Mouse (Mus musculus): ENCODE data around the gene Chd9.
A peak's percentile ranks its signal among the peaks of the same experiment; 100 is the strongest.

Chd9 gene

DNA sequence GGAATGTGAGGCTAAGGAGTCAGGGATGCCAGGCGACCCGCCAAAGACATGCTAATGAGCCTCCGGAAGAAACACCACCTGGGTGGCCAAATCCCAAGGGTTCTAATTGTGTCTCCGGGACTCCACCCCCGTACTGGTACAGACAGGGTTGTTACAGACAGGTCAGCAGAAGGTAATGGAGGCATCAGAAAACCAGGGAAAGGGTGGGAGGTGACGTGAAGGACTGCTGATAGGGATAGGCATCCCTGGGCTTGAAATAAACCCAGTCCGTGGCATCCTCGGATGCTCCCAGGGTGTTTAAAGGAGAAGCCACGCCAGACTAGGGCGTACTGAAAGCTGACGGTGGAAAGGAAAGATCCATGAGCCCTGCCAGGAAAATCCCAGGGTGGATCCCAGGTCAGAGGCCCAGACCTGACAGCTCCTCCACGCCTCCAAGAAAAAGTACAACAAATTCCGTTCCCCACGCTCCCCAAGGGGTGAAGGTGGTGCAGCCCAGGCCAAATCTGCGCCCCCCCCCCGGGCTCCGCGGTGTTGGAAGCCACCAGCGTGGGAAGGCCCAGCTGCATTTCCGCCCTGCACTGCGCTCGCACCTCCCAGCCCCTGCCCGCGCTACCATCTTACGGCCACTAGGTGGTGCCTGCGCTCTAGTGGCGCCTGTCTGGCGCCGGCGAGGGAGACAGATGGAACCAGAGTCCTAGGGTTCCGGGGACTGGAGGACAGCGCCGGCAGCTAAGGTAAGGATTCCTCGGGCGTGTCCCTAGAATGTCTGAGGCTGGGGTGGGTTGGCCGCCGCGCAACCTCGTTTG is at the start of gene Chd9:
TSS of gene Chd9 (plus strand) at position 172 of the 806 bp plus-strand sequence.
- peak; percentile 96 for DNase-seq (ENCODE audit: low spot score)

DNA sequence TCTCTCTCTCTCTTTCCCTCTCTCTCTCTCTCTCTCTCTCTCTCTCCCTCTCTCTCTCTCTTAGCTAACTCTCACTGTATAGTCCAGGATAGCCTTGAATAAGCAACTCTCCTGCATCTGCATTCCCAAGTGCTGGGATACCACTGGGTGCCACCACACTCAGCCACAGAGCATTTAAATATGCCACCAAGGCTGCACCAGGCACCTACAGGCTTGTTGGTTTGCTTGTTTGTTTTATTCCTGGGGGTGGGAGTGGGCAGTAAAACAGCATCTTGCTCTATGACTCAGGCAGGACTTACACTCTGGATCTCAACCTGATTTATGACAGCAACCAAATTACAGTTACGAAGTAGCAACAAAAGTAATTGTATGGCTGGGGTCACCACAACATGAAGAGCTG is 36.5 kb upstream of the Chd9 start:
- no peak for DNase-seq (ENCODE audit: low spot score)

DNA sequence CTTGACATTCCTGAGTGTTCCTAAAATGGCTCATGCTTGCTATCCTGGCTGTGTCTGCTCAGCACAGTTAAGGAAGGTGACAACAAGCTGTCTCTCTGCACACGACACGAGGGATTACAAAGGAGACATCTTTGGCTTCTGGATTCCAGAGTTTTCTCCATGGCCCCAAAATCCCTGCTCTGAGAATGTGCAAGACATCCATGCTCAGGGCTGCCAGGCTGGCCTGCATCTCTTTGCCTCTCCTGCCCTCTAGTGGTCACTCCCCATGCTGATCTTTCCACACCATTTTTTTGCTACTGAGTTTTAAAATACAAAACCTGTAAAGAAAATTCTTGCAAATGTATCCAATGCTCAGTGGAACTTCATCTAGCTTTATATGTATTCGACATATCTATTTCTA is 34.4 kb upstream of the Chd9 start:
- peak; percentile 56 for DNase-seq (ENCODE audit: low spot score)

DNA sequence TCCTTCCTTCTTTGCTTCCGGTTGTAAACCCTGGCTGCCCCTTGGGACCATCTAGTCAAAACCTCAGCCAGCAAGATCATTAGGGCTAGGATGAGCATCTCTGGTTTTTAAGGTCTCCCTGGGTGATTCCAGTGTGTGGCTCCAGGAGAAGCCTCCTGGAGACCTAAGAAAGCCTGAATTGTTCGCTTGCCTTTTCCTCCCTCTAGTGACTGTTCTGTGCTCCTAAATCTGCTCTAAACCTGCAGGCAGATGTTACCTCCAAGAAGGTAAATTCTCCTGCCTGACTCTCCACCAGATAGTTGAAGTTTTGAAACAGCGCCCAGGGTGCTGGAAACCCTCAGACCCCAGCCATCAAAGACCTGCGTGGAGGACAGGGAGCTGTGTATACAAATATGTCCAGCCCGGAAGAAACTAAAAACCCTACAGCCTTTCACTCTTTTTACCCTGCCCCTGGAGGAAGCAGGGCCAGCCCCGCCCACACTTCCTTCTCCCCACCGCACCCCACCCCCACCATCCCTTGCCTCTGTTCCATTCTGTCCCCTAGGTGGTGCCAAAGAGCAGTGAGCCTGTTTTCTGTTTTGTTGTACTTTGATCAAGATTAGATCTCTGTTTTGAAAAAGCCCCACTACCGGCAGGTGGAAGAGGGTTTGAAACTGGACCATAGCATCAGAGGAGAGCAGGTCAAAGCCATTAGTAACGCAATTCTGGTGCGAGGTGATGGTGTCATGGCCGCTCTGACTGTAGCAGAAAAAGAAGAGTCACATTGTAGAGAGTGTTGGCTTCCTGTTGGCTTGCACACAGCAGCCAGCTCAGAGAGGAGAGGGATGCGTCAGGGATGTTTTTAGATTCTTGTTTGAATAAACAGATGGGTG is 32.9 kb upstream of the Chd9 start:
- DNase-seq (ENCODE audit: low spot score): peak; percentile 50

DNA sequence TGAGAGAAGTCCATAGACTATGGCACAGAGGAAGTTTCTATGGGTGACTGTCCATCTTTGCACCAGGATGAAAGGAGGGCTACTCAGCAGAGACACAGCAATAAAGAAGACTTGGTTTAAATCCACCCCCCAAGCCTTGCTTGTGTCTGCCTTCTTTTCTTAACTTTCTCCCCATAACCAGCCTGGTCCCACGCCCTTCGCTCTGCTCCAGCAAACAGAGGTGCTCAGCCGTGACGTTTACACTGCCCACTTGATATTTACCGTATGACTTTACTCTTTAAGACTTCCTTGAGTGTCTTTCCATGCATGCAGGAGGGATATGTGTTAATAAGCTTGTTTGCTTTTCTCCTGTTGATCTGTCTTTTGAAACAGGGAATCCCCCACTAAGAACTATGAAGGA is 28.7 kb upstream of the Chd9 start:
- DNase-seq (ENCODE audit: low spot score): no peak

DNA sequence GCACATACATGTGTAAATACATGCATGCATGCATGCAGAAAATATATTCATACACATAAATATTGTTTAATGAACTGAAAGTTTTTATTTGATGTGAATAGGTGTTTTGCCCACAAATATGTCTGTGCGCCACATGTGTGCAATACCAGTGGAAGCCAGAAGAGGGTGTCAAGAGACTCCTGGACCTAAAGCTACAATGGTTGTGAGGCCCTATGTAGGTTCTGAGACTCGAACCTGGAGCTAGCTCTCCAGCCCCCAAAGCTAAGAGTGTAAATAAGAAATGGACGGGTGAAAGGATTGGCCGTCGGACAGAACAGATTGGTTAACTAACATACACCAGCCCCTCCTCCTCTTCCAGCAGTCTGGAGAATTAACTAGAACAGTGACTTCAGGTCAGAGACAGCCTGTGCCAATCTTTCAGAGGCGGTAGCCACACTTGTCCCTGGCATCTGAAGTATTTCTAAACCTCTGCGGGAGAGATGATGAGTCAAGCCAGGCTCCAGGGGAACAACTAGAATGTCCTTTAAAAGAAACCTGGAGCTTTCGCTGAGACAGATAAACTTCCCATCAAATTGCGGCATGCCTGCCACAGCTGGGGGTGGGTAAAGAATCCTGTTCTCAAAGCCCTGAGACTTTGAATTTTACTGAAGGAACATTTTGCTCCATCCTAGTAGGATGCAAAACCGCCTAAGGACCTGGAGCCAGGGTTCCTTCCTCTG is 14.4 kb upstream of the Chd9 start:
- DNase-seq (ENCODE audit: low spot score): no peak

DNA sequence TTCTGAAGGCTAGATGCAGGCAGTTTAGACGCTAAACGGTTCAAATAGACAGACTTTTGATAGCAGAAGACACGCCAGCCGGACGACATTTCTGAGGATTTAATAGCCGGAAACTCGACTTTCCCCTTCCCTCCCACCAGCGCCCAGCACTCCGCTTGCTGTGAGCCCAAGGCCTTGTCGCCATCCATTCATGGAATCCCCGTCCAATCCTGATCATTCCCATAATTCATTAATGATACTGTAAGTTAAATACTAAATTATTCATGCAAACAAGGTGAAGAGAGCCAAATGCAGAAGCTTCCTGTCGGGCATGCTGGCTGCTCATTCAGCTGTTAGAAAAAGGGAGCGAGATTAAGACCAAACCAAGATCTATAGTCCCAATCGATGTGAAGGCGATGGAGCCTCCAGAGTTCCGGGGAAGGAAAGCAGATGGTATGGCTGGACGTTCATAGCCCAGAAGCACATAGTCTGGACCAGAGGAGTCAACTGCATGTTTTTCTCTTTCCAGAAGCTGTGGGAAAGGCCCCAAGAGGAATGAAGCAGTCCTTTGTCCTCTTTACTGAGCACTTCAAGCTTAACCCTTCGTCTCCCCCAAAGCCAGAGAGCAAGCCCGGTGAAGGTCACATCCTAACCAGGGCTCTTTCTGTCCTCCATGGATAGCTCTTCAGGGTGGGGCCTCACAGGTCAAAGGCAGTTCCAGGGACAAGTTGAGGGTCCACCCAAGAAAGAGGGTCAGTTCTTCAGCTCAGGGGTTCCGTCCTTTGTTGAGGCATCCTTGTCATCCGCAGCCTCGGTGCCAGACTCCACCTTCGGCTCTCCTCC is 11.9 kb upstream of the Chd9 start:
- DNase-seq (ENCODE audit: low spot score): no peak

DNA sequence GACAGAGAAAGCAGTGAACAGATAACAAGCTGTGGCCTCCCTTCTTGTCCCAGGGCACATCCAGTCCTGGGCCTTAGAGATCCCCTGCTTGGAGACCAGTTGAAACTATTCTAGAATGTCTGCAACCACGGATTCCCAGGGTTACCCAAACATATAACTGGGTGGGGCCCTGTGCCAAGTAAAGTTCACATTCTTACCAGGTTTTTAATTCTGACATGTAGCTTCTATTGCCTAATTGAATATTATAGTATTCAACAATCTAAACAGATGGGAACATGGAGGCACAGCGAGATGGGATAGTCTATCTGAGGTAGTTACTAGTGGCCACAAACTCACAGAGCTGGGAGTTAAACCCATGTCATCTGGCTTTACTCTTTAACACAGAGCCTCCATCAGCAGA is 10.9 kb upstream of the Chd9 start, which contains the start of gene Gm19935:
TSS of gene Gm19935 (minus strand) at position 101 of the 400 bp plus-strand sequence.
- DNase-seq (ENCODE audit: low spot score): no peak

DNA sequence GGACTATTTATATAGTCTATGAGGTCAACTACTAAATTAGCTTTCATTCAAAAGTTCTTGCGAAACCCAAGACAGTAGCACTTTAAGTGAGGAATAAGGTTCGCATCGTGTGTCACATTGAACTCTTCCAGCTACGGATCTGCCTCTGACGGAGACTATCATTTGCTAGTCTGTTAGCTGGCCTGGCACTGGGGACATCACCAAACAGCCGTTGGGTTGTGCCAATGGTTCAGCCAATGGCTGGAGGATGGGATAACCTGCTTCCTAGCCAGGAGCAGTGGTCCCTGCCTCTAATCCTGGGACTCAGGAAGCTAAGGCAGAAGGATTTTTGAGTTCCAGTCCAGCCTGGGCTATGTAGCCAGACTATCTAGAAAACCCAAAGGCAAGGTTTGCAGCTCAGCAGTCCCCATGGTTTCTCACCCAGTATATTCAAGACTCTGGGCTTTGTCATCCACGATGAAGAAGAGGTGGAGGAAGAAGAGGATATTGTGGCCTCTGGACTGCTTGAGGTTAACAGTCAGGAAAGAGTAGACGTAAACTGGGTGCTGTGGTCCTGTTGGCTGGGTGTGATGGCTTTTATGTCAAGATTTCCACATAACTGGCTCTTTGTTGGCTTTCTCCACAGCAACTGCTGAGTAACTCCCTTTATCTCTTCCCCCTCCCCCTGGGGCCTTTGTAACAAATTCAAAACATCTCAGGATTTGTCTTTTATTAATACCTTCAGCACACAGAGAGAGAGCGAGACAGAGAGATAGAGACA is 8.4 kb upstream of the Chd9 start:
- DNase-seq (ENCODE audit: low spot score): no peak

DNA sequence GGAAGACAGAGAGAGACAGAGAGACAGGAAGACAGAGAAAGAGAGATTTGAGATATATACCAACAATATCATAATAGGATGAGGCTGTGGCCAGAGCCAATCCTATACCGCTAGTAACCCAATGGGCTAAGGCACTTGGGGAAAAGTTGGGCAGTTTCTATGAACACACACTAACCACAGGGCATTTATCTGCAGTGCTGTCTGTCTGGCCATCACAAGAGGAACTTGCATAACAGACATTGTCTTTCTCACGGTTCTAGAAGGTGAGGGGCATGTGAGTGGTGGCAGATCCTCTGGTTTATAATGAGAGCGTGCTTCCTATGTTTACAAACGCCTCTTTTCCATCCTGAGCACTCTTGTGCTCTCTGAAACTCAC is 7.8 kb upstream of the Chd9 start:
- DNase-seq (ENCODE audit: low spot score): no peak

DNA sequence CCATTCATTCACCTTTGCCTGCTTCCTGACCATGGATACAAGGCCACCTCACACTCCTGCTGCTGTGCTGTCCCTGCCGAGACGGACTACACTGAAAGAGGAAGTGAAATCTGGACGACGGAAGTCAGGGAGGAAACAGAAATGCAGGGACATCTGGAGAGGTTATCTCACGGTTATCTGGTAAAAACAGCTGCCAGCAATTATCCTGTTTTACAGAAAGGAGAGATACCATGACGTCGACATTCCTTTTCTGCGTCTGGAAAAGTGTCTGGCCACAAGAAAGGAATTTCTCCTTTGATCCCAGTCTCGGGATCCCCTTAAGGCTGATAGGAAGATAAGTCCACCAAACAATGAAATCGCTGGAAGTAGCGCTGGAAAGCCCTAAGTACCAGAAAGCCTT is 5.7 kb upstream of the Chd9 start:
- DNase-seq (ENCODE audit: low spot score): no peak

DNA sequence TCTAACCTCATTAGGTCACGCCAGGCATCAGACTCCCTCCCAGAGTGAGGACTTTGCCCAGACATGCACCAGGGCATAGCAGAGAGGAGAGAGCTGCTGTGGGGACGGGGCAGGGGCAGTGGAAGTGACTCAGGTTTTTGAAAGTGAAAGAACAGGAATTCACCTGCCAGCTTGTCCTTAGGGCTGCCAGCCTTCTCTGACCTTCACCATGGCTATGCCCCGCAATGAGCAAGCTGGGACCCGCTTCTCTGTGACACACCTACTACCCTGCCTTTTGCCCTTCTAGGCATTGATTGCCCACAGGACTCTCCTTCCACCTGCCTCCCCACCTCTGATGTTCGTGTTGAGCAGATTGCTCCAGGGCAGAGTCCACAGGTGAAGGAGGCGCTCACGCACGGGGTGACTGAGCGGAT is 2.7 kb upstream of the Chd9 start:
- no peak for DNase-seq (ENCODE audit: low spot score)

DNA sequence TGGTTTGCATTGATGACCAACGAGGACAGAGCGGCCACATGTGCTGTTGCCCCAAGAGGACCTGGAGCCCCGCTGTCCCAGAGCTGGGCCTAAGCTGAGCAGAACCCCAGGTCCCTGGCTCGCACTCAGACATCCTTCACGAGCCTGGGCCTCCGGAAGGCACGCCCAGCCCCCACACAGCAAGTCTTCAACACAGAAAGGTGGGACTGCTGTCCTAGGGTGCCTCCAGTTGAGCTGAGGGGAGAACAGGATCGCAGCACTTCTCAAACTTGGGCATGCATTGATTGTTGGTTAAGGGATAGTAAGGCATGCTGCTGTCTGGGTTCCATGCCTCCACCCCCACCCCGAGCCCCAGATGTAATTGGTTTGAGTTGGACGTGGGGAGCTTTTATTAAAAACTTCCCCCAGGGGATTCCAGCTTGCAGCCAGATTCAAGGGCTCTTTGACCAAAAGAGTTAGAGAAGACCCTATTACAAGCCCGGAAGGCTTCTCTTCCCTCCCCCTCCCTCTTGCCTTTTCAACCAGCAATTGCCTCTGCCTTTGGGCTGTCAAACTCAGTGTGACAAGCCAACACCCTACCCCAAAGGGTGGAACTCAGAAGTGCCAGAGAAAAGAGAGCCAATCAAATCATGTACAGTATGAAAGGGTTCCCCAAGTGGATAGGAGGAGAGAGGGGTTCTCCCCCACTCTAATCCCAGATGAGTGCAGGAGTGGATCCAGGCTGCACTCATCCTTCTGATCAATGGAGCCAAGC is 1.0 kb downstream of the Chd9 start:
- no peak for DNase-seq (ENCODE audit: low spot score)

DNA sequence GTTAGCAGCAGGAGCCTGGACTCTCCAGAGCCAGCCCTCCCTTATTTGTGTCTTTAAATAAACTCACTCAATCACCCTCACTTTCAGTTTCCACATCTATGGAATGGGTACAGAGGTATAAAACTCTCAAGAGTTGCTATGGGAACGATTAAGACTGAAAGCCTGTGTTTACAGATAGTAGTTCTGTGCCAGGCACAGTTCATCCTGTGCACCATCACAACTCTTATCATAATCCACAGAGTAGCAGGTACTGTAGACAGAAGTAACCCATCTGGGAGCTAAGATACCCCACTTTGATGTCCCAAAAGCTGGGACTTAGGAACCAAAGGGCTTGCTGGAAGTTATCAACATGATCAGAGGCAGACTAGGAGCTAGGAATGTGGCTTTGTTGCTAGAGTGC is 1.7 kb downstream of the Chd9 start:
- no peak for DNase-seq (ENCODE audit: low spot score)

DNA sequence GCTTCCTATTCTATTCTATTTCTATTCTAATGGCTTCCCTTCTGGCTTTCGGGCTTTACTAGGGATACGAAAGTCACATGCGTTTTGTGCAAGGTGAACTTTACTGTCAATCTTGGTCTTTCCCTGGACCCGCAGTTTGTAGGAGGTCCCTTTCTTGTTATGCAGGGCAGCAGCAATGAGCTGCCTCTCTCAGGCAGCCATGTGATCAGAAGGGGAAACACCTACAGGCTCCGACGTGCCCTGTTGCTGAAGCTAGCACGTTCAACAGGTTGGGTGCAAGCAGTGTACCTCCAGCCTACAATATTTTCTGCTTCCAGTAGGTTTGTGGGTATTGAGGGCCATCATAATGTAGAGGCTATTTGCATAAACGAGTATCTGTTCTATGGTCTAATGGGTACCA is 2.8 kb downstream of the Chd9 start:
- no peak for DNase-seq (ENCODE audit: low spot score)

DNA sequence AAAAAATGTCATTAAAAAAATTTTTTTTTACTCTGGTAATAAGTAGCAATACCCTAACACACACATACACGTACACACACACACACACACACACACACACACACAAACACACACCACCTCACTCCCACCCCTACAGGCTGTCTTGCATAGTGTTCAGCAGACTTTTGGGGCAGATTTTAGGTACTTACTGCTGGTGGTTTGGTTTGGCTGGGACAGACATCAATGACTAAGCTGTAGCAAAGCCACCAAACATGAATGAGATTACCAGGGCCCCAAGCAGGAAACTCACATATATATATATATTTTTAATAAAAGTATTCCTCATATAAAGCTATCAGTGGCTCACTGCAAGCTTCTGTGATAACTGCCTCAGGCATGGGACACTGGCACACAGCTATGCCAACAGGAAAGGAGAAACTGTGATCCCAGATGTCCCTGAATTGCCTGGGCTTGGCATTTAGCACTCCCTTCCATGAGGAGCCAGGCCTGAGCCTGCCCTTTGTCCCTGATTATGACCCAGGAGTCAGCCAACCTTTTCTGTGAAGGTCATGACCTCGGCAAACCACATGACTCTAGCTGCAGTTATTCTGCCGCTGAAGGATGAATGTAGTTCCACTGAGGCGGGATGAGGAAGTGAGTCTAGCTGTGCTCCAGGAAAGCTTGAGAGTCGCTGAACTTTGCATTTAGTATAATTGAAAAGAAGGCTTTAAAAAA is 4.6 kb downstream of the Chd9 start:
- no peak for DNase-seq (ENCODE audit: low spot score)

DNA sequence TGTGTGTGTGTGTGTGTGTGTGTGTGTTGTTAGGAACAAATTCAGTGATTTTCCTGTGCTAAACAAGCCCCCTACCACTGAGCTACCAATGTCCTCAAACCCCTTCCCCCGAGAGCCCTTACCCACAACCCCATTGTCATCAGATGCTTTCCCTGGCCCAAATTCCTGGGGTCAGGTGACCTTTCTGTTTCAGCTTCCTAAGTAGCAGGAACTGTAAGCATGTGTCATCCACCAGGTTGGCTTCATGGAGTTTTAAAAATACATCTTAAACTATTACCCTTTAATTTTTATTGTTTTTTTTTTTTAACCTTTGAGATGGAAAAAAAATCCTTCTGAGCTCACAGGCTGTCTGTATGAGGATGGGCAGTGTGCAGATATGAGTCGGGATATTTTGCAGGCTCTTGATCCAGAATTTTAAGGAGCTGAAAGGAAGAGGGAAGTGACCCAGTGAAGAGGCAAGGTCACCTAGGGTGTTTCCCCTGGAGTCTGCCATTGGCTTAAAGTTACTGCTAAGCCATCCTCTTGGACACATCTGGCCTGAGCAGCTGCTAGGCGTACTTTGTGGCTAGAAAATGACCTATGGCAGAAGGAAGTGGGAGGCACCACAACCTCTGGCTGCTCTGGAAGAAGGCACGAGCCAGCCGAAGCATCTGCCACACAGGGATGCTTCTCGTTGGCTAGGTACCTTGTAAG is 5.6 kb downstream of the Chd9 start:
- no peak for DNase-seq (ENCODE audit: low spot score)

DNA sequence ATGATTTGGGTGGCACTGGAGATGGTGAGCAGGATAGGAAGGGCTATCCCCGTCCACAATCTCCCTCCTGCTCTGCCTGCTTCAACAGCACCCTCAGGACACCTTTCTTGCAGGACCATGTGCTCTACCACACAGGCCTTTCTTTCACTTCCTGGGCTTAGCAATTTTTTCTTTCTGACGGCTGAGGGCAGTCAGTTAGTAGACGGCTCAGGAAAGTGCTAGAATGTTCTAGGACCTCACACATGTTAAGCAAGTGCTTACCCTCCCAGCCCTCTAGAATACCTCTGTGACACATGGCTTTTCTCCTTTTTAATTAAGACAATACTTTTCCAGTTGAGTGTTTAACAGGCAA is 6.1 kb downstream of the Chd9 start:
- DNase-seq (ENCODE audit: low spot score): no peak

DNA sequence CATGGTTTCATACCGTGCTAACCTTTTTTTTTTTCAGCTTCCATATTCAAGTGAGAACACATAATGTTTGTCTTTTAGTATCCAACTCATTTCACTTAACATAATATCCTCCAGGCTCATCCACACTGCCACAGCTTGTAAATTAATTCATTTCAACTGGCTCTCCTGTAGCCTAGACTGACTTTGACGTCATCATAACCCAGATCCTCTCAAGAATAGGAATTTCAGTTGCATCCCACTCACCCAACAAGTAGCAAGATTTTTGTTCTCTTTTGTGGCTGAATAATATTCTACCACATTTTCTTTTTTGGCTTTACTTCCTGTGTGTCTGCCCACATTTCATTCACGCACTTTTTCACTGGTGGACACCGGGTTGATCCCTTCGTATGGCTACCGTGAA is 9.3 kb downstream of the Chd9 start:
- no peak for DNase-seq (ENCODE audit: low spot score)

All from ovary, postnatal 36 days (tissue).